Mouse (Mus musculus) kidney, adult 2 months (tissue): ENCODE measurements around the gene Sh2b3.

ENCODE experiments used
- CTCF ChIP-seq: fragments of 200-500 bp; conservative IDR thresholded peaks from 2 replicates; pipeline ENCODE4 v1.5.1; 2011; ENCODE audit warnings: low read depth, mild to moderate bottlenecking, control low read depth, low read length, moderate library complexity, mixed read lengths; ENCODE audit not compliant: insufficient read depth, insufficient read length
- POLR2A ChIP-seq: fragments of 200-500 bp; IDR thresholded peaks from one replicate; pipeline ENCODE4 v1.6.1; 2011; ENCODE audit warnings: low read depth, low read length, control low read depth

DNA sequence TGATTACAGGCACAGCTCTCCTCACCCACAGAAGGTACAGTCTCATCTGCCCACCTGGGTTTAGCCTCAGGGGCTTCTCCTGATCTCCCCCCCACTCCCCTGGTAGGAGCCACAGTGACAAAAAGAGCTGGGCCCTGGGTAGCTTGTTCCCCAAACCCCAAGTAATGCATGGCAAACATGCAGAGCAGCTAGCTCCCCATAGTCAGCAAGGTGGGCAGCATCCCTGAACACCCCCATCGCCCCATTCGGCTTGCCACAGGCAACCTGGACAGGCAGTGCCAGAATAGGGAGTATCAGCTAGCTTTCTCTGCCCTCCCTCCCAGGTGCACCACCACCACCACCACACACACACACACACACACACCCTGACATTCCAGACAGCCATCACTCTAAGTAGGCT lies 4.3 kb downstream of the Sh2b3 start:
- TF ChIP-seq CTCF (no peak), POLR2A (no peak)
